Mouse (Mus musculus): Measurements from ENCODE around the gene Gm17622.

Gene Gm17622

DNA sequence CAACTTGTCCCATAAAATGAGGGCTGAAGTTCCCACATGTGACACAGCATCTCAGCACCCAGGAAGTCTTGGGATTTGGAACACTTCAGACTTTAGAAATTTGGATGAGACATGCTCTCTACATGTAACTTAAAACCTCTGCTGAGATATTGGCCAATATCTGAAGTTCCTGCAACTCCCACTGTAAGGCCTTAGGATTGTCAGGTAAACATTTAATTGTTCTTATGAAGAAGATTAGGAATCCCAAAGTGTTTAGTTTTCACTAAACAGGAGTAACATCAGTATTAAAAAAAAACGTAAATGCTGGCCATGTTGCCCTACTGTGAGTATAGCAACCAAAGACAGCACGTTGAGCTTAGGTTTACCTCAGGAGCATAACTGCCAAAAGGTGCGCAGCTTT, at the start of gene Gm17622:
TSS of gene Gm17622 (plus strand) at position 301 of the 400 bp plus-strand sequence.
- no peak for DNase-seq (ENCODE audit: low spot score)

DNA sequence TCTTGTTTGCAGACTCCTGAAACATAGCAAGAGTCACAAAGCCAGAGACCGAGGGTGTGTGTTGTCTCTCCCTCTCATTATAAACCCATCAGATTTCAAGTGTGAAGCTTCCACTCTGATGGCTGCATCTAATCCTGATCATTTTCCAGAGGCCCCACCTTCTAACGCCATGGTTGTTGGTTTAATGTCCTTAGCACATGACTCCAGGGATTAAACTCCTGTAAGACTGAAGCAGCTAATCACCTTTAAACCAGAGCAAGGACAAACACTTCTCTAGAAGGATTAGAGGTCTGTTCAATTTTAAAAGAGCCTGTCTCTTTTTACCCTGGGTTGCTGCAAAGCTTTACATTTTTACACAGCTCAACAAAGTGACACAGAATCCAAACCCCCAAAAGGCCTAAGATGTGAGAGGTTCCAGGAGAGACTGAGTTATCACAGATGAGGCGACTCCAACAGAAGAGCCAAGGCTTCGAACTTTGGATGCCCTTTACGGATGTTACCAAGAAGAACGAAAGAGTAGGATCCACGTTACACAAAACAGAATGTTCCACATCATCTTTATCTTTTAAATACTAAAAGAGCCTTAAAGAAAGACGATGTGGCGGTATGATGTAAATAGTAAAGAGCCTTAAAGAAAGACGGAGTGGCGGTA, 40.2 kb upstream of the Gm17622 start:
- DNase-seq (ENCODE audit: low spot score): no peak

DNA sequence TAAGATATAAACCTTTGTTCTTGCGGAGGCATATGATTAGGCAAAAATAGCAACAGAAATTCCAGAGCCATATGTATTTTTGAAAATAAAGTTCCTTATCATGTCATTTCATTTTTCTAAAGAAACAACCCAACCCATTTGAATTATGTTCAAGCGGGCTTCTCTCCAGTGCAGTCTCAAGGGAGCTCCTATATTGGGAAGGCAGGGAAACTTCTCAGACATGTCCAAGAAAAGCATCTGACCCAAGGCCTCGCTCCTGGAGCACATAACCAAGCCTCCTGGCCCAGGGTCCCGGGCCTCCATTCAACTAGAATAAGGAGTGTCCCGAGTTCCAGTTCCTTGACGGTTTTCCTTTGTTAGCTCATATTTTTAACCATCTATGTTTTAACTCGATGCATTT, 39.7 kb upstream of the Gm17622 start:
- DNase-seq (ENCODE audit: low spot score): no peak

DNA sequence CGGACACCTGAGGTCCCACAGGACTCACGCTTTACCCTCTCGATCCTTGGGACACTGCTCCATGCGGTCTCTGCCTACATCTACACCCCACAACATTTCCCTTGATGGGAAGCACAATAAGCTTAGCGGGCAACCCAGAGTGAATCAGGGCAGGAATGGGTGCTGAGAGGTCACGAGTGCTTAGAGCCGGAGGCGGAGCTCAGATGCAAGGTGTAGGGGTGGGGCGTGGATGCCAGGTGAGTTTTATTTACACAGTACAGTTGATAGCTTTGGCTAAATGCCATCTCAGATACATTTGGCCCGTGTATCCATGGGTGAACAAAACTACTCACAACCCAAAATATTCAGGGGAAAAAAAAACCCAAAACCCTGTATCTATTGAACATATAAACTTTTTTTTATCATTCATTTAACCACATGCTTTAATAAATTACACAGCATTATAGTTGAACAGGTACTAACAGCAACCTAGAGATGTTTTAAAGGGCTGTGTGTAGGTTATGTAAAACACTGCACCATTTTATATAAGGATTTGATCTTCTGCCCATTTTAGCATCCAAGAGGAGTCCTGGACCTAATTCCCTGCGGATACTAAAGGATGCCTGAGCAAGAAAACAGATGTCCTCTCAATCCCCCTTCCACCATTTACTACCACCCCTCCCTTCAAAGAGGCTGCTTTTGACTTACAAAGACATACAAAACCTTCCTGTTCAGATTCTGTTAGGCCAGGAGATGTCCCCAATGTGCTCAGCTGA, 39.0 kb upstream of the Gm17622 start:
- no peak for DNase-seq (ENCODE audit: low spot score)

DNA sequence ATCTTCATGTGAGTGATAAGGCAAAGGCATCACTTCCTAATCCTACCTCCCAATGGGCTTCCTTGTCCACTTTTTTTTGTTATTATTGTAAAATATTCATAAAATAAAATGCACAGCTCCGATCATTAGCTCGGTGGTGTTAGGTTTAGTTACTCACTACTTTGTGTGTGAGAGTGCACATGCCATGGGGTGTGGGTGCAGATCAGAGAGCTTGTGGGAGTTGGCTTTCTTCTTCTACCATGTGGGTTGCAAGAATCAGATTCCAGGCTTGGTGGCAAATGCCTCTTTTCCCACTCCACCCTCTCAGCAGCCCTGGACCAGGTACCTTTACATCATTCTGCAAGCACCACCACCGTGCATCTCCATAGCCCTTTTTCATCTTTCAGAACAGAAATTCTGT, 37.9 kb upstream of the Gm17622 start:
- DNase-seq (ENCODE audit: low spot score): no peak

DNA sequence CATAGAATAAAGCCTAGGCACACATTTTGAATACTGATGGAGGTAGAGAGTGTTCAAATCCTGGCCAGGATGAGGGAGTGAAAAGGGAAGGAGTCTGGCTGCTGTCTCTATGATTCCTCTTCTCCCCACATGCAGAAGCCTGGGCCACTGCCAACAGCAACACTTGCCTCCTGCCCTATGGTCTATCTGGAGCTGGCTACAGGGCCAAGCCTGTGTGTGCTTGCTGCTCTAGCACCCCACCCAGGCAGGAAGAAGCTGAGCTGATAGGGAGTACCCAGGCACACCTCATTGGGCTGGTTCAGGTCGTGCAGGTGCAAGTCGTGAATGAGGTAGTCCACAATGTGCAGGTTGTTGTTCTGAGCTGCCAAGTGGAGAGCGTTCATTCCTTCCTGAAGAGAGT, 36.2 kb upstream of the Gm17622 start:
- no peak for DNase-seq (ENCODE audit: low spot score)

DNA sequence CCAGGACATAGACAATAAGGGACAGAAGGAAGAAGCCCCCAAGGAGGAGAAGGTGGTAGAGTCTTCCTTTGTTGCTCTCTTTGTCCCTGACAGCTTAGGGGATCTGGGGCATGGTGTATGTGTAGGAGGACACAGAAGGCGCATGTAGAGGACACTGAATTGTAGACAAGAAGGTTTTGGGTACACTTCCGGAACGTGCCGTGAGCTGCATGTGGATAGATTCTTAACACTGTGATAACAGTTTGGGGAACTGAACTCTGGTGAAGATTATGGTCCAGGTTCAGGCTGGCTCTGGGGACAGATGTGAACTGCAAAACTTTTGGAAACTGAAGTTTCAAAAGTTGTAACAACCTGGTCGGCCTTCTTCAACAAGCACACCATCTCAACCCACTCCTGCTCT, 33.0 kb upstream of the Gm17622 start:
- DNase-seq (ENCODE audit: low spot score): no peak

DNA sequence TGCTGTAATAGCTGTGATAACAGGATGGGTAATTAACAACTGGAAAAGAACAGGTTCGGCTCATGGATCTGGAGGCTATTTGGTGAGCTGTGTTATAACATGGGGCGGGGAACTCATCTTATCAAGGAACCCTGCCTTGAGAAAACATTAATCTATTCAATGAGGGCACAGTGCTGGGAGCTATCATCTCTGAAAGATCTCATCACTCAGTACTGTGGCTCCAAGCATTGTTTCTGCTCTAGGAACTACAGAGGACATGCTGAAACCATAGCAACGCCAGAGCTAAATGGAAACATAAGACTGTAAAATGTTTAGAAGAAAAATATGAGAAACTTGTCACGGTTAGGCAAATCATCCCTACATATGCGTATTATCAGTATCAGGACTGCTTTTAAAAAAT, 32.5 kb upstream of the Gm17622 start:
- DNase-seq (ENCODE audit: low spot score): no peak

DNA sequence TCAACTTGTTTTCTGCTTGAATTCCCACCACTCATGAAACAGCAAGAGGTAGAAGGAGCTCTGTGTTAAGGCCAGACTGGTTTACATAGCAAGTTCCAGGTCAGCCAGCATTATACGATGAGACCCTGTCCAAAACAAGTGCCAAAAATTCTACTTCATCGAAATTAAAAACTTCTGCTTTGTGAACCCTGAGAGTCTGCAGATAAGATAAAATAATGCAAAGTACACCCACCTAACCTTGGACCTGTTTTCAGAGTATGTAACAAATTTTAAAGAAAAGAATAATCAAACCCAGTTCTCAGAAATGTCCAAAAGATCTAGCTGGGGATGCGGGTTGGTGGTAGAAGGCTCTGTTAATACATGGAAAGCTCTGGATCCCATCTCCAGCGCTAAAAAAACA, 31.9 kb upstream of the Gm17622 start:
- DNase-seq (ENCODE audit: low spot score): no peak

DNA sequence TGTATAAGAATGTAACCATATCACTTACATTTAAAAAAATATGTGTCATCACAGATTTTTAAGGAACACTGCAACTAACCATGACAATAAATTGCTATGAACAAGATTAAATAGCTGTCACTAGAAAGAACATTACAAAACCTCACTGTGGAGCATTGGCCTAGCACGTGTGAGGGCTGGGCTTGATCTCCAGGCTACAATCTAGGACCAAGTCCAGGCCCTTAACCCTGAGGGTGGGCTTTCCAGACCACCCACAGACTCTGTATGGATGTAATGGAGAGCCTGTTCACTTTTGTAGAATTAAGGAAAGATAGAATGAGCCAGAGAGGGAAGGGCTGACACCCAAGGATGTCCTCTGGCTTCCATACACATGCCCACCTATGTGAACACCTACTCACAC, 27.9 kb upstream of the Gm17622 start:
- DNase-seq (ENCODE audit: low spot score): no peak

DNA sequence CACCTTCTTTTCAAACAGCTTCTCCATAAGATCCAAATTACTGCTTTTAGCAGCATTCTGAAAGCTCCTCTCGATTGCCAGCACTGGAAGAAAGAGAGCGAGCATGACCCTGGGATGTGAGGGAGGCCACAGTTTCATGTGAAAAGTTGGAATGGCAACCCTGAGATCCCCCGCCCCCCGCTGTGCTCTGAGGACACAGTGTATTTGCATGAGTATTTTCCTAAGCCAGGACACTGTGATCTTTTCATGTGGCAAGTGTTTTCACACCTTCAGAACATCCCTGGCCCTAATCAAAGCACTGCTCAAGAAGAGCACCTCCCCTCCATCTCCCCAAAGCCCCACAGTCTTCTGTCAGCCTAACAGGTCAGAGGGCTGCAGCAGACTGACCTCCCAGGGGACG, 25.2 kb upstream of the Gm17622 start:
- no peak for DNase-seq (ENCODE audit: low spot score)

DNA sequence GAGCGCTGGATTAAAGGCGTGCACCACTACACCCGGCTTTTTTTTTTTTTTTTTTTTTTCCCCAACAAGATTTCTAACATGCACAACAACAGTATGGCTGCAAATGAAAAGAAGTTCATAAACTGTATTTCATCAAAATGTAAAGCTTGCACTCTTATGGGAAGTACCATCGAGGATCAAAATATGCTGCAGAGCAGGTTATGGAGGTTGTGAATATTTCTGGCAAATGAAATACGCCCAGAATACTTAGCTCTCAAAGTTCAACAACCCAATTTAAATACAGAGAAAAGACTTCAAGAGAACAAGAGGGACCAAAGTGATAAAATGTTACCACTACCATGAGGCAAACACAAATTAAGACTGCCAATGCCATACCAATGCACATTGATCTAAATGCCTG, 21.9 kb upstream of the Gm17622 start:
- DNase-seq (ENCODE audit: low spot score): no peak

DNA sequence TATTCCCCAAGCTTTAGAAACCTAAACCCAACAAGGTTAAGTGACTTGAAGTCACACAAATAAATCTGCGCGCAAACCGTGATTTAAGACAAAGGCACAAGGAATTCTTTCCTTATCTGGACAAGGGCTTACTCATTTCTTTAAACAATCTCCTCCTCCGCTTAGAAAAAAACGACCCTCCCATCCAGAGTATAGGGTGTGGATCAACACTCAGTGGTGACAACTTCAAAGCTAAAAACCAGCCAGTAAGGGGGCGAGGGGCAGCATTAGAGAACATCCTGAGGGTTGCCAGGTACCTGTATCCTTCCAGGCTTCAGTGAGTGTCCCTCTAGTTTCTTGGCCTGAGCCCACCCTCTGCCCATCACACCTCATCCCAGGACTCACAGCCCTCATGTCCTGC, 20.0 kb upstream of the Gm17622 start:
- DNase-seq (ENCODE audit: low spot score): no peak

DNA sequence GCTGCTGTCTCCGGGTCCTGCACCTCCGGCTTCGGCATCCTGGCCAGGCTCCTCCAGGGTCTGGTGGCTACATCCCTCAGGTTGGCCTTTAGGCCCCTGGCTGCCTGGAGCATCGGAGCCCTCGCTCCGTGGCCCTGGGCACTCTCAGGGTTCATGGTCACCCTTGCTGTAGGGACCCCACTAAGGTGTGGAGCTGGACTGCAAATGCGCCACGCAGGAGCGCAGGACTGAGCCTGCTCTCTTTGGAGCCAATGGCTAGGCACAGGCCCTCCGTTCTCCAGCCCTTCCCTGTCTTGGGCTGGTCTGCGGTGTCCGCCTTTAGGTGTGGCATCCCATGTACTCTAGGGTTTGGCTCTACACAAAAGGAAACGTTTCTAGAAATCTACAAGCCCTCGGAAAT, 19.6 kb upstream of the Gm17622 start, which contains the start of gene Ankdd1b:
TSS of gene Ankdd1b (minus strand) at position 242 of the 400 bp plus-strand sequence.
- no peak for DNase-seq (ENCODE audit: low spot score)

DNA sequence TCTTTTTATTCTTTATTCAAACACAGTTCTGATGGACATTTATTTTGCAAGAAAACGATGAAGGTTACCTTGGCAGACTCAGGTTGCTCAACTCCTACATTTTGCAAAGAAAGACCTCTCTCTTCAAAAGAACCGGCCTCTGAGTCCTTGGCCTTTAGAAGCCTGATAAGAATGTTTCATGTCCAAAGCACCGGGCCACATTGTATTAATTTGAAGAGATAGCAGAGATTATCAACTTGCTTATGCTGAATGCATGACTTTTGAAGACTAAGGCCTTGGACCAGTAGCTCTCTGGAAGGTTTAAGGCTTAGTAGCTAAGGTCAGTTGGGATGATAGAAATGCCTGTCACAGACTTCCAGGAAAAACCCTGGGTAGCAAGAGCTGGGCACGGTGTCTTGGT, 13.3 kb upstream of the Gm17622 start:
- DNase-seq (ENCODE audit: low spot score): no peak

DNA sequence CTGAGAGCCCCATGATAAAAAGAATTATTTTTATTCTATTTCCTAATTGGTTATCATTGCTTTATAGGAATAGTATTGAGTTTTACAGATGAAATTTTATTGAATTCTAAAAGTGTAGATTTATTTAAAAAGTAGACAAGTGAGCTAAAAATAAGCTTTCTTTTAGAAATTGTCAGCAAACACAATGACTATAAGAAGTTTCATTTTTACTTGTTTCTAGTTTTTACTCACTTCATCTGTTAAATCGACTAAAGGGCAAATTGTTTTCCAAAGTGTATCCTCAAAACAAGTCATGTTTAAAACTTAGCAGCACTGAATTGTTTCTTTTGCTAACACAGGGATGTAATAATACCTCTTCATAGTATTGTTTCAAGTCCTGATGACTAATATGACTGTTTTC, 11.5 kb upstream of the Gm17622 start:
- DNase-seq (ENCODE audit: low spot score): no peak

DNA sequence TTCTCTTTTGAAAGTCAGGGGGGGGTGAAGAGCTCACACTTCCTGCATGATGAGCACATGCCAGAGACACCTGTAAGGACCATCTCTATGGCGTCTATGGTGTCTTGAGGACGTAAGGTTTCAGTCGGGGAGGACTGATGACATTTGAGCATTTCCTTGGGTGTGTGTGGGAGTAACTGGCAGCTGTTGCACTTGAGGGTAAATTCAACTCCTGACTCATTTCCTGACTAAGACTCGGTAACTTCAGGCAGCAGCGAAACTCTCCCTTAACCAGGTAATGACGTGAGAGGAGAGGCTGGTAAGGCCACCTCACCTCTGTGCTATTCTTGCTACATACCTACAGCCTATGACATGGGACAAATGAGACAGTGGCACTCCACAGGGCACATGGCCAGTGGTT, 3.3 kb upstream of the Gm17622 start:
- DNase-seq (ENCODE audit: low spot score): no peak

DNA sequence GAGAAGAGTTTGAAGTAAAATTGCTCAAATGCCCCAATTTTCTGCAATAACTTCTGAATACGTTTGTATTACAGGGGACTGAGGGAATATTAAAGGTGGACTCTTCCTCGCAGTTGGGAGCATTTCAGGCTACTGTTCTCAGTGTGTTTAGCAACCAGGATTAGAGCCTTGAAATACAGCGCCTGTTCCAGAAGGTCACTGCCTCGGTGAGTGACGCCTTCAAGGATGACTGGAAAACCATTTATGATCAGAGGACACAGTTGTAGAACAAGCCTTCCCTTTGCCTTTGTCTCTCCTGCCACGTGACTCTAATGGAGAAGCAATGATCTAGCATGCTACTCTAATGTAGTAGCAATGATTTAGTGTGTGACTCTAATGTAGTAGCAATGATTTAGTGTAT, 2.6 kb upstream of the Gm17622 start:
- DNase-seq (ENCODE audit: low spot score): no peak

DNA sequence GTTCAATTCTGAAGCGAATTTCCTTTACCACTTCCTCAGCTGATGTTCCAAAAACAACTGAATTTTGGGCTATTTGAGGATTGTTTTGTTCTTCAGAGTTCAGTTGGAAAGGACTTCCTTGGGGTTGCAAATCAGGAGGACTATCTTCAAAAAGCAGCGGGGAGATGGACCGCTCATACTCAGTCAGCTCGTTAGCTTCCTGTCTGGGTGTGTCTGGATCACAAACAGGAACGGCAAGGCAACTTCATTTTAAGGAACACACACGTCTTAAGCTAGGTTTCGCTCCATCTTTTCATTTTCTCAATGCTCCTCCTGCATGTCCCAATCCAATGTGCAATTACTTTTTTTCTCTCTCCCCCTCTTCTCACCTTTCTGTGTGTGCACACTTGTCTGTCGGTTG, 6.1 kb downstream of the Gm17622 start:
- DNase-seq (ENCODE audit: low spot score): no peak

DNA sequence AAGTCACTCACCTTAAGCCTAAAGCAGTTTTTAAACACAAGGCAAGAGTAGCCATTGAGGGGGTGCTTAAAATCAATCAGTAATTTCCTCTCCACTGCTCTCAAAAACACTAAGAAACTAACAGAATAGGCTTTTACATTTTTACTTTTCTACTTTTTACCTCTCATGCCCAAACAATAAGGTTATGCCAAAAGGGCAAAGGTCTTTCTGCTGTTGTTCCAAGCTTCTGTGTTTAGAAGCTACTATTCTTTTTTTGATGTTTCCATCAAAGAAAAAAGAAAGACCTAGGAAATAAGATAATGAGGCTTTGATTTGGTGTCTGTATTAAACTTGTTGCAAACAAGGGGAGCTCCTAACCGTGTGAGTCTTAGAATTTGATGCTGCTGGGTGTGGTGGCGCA, 9.4 kb downstream of the Gm17622 start:
- no peak for DNase-seq (ENCODE audit: low spot score)

DNA sequence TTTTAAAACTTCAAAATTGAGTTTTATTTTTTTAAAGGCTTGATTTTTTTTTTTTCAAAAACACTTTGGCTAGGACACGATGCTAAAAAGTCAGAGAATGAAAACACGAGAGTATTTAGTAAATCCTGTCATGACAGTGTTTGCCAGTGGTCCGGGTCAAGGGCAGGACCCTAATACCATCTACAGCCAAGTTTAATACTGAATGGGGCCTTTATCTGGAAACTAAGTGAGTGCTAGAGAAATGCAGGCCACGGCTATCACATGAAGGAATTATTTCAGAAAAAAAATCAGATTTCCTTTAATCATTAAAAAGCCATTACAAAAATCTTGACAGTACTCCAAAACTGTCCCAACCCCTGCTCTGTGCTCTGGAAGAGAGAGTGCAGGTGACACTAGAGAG, 15.1 kb downstream of the Gm17622 start:
- no peak for DNase-seq (ENCODE audit: low spot score)

DNA sequence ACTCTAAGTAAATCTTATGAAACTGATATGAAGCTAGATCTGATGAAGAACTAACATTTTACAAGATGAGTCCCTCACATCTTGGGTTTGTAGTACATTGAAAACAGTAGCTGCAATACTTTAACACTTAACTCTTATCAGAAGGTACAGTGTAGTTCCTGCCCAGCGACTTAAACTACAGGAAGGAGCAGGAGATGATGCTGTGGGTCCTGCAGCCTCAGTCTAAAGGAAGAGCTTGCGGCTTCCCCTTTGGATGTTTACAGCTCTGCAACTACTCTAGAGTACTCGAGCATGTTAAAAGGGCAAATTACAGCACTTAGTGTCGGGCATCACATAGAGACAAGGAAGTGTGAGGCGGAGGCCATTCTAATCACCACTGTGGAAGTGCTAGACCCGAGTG, 15.8 kb downstream of the Gm17622 start:
- DNase-seq (ENCODE audit: low spot score): no peak

DNA sequence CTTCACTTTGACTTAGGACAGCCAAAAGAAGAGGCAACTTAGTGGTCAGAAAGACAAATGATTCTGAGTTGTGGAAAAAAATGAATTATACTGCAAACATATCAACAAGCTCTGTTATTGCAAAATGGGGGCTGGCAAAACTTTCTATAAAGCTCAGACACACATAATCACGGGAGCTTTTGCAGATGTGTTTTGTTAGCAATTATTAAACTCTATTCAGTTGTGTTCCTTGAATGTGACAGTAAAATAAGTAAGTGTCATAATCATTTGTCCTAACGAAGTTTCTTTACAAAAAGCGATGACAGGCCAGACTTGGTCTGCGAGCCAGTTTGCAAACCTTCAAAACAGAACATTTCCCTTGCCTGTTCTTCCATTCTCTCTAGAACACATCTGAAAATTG, 17.0 kb downstream of the Gm17622 start:
- DNase-seq (ENCODE audit: low spot score): no peak

DNA sequence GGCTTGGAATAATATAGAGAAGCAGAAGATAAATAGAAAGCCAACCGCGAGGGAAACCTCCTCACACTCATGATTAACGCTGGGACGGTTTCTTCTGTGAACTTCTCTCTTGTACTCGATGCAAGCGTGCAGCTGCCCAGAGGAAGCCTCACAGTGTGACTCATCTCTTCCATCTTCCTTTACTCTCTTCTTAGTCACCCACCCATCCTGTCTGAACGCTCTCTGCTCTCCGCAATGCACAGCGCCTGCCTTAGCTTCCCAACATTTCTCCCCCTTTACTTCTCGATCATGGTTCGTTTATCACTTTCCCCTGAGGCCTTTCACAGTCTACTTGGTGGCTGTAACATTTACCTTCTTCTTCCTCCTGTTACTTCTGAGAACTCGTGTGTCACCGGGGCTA, 20.1 kb downstream of the Gm17622 start:
- DNase-seq (ENCODE audit: low spot score): no peak
